Mouse (Mus musculus) brain, embryonic 14.5 days (tissue): ENCODE data around the gene C2cd4c.

ENCODE experiments used
- CTCF ChIP-seq: fragments of 200-500 bp; IDR thresholded peaks from 2 replicates; pipeline ENCODE4 v1.5.1; 2012; ENCODE audit warnings: inconsistent platforms, mild to moderate bottlenecking, moderate library complexity, borderline replicate concordance; ENCODE audit not compliant: insufficient read depth, insufficient read length; ENCODE audit errors: extremely low read depth
- POLR2A ChIP-seq: fragments of 200-500 bp; IDR thresholded peaks from 2 replicates; pipeline ENCODE4 v1.6.1; 2012; ENCODE audit warnings: mild to moderate bottlenecking, inconsistent platforms, borderline replicate concordance; ENCODE audit not compliant: poor library complexity, insufficient read depth, insufficient read length, severe bottlenecking; ENCODE audit errors: extremely low read depth

- TF ChIP-seq POLR2A (no peak), CTCF (no peak)
Measured at GRCm38 (mm10) chr10:79557496-79557895, 56.3 kb downstream of the C2cd4c start.
